Mouse (Mus musculus) liver, embryonic 13.5 days (tissue): Measurements from ENCODE around the gene Efhd2. TPM values are rescaled to one million over a fixed set of nuclear protein-coding genes. Genes with fewer than 3 reads are reported as not detected.

ENCODE experiments used
- ATAC-seq: fragments of 200-750 bp; cut with Nextera tagmentation; 2 replicates; pipeline ENCODE4 v1.8.0; 2017; ENCODE audit warnings: low read depth, mild to moderate bottlenecking, moderate number of reproducible peaks, moderate library complexity
- DNase-seq: peaks from one replicate; pipeline ENCODE4 v3.0.0; 2022
- H3K27ac ChIP-seq: fragments of 300-500 bp; sonication (generic); 2 replicates; pipeline ENCODE4 v1.5.1; 2015; ENCODE audit warnings: moderate library complexity, mild to moderate bottlenecking, inconsistent platforms
- H3K27me3 ChIP-seq: fragments of 300-500 bp; sonication (generic); 2 replicates; pipeline ENCODE4 v1.6.1; 2015; ENCODE audit warnings: mild to moderate bottlenecking, inconsistent platforms
- H3K36me3 ChIP-seq: fragments of 300-500 bp; sonication (generic); 2 replicates; pipeline ENCODE4 v1.6.1; 2015; ENCODE audit warnings: mild to moderate bottlenecking, inconsistent platforms
- H3K4me1 ChIP-seq: fragments of 300-500 bp; sonication (generic); replicated peaks from 2 replicates; pipeline ENCODE4 v1.6.1; 2015; ENCODE audit warnings: inconsistent platforms
- H3K4me2 ChIP-seq: fragments of 300-500 bp; sonication (generic); 2 replicates; pipeline ENCODE4 v1.6.1; 2015; ENCODE audit warnings: inconsistent platforms, mild to moderate bottlenecking, moderate library complexity
- H3K4me3 ChIP-seq: fragments of 300-500 bp; sonication (generic); replicated peaks from 2 replicates; pipeline ENCODE4 v1.5.1; 2015; ENCODE audit warnings: mild to moderate bottlenecking, inconsistent platforms
- H3K9ac ChIP-seq: fragments of 300-500 bp; sonication (generic); 2 replicates; pipeline ENCODE4 v1.6.1; 2015; ENCODE audit warnings: mild to moderate bottlenecking, inconsistent platforms
- H3K9me3 ChIP-seq: fragments of 300-500 bp; sonication (generic); replicated peaks from 2 replicates; pipeline ENCODE4 v1.6.1; 2016; ENCODE audit warnings: inconsistent platforms
- WGBS: fragments of 180-500 bp; shearing (Covaris S2); methylation state at CpG from one replicate; pipeline ENCODE4 v1.1.7; 2015; ENCODE audit not compliant: insufficient replicate concordance; 5-methylcytosine and 5-hydroxymethylcytosine counted together
- polyA plus RNA-seq: library from polyadenylated mRNA; unstranded; fragments of >200 nt; fragmentation: Nextera tagmentation; extraction: Ambion mirVana; gene quantifications from 2 replicates; pipeline ENCODE4 v1.2.1, GENCODE M21; 2015

Gene Efhd2
- polyA plus RNA-seq, 1 experiment from 2014 or later = 51.5 TPM

DNA sequence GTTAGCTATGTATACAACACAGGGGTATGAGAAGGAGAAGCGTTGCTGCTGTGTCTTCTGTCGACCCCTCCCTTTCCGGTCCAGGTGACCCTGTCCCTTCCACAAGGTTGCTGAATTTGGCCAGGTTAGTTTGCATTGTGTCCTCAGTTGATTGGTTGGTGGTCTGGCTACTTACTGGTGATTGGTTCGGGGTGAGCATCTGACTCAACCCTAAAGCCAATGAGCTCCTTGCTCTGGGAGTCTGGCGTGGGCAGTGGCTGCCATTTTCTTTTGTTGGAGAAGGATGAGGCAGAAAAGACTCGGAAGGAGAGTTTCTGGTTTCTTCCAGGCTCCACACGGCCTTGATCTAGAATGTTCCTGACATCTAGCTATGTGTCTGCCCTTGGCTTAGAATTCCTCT is 55.4 kb downstream of the Efhd2 start:
- Histone ChIP-seq H3K9ac (no peak overlapping the region), H3K36me3 (peaks cover 4% of the 10 kb centered on the region; the same call in 1 of the 2 replicates), H3K4me2 (no peak overlapping the region), H3K27ac (no peak overlapping the region), H3K4me3 (no peak overlapping the region), H3K27me3 (no peaks in the 10 kb centered on the region), H3K9me3 (no peaks in the 10 kb centered on the region), H3K4me1 (peaks cover 18% of the 10 kb centered on the region)
- DNase-seq (no peak), ATAC-seq (no peak)
- WGBS = 71% methylated on average over 7 of the region's 7 CpGs

DNA sequence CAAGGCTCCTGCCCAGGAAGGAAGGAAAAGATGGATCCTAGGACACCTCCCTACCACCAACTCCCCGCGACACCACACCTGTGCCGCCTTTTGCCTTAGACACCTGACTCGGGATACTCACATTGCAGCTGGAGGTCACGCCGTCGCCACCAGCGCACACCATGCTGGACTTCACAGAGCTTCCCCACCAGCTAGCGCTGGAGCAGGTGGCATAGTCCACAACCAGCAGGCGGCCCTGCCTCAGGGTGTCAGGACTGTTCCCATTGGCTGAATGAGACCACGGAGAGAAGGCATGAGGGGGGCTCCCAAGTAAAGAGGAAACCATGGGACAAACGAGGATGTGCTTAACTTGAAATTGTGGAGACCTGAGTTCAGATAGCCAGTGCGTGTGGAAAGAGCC is 55.9 kb downstream of the Efhd2 start:
- Histone ChIP-seq H3K4me3 (no peak overlapping the region), H3K36me3 (peaks cover 5% of the 10 kb centered on the region), H3K4me1 (peaks cover 15% of the 10 kb centered on the region), H3K9me3 (no peaks in the 10 kb centered on the region), H3K9ac (no peak overlapping the region), H3K27me3 (no peaks in the 10 kb centered on the region), H3K4me2 (no peak overlapping the region), H3K27ac (no peak overlapping the region)
- DNase-seq (no peak), ATAC-seq (no peak)
- WGBS = 74% methylated on average over 13 of the region's 13 CpGs

DNA sequence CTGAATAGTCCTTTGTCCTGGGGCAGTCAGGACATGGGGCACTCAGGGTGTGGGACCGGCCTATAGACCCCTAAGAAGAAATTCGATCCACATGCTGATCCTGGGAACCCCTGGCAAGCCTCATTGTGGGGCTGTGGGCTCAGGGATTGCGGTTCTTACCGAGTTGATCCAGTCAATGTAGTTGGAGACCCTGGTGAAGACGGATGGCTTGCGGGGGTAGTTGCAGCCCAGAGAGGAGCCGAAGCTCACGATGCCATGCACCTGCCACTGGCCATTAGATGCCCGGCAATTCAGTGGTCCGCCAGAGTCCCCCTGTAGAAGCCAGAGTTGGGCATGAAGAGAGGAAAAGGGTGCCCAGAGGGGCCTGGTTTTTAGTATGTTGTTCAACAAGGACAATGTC is 57.0 kb downstream of the Efhd2 start:
- no peak for ATAC-seq

DNA sequence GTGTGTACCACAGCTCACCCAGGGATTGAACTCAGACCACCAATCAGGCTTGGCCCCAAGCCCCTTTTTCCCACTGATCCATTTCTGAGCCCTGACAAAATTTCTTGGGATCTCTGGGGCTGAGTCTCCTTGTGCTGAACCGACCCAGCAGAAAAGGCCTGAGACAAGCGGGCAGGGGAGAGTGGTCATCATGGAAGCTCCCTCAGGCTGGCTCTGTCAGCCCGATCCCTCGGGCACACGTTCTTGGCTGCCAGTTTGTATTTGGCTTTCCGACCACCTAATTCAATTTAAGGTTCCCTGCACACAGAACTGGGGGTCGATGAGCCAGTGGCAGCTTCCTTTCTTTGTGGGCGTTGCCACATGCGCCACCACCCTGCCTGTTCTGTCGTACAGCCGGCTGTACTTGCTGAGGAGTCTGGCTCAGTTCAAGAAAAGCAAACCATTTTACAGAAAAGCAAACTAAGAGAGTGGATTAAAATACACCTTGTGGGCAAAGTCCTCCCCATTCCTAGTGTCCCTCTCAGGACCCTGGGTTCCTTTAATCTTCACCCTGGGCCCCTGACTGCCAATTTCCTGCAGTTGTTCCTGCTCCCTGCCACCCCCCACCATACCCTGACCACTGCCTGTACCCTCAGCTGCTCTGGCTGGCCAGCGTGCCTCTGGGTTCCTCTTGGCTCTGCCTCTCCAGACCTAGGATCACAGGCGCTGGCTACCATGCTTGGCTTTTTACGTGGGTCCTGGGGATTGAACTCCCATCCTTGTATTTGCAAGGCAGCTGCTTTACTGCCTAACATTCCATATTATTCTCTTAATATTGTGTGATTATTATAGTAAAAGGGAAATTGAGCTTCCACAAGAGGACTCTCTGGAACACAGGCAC is 57.7 kb downstream of the Efhd2 start:
- 55% methylated on average over 14 of the region's 14 CpGs for WGBS
- H3K27ac ChIP-seq = no peak overlapping the region
- no peaks in the 10 kb centered on the region for H3K4me1 ChIP-seq
- ATAC-seq = no peak
- no peaks in the 10 kb centered on the region for H3K9me3 ChIP-seq
- H3K4me3 ChIP-seq = no peak overlapping the region
- no peak overlapping the region for H3K4me2 ChIP-seq
- H3K9ac ChIP-seq = no peak overlapping the region
- H3K27me3 ChIP-seq = no peaks in the 10 kb centered on the region
- DNase-seq = no peak
- H3K36me3 ChIP-seq = peaks cover 24% of the 10 kb centered on the region

More for the DNA sequence above, 57.0 kb downstream of the Efhd2 start:
- DNase-seq = no peak
- H3K4me2 ChIP-seq = no peak overlapping the region
- H3K4me3 ChIP-seq = no peak overlapping the region
- no peak overlapping the region for H3K9ac ChIP-seq
- H3K9me3 ChIP-seq = no peaks in the 10 kb centered on the region
- H3K27ac ChIP-seq = no peak overlapping the region
- H3K36me3 ChIP-seq = peaks cover 17% of the 10 kb centered on the region
- H3K4me1 ChIP-seq = peaks cover 3% of the 10 kb centered on the region
- H3K27me3 ChIP-seq = no peaks in the 10 kb centered on the region
- 78% methylated on average over 10 of the region's 10 CpGs for WGBS

DNA sequence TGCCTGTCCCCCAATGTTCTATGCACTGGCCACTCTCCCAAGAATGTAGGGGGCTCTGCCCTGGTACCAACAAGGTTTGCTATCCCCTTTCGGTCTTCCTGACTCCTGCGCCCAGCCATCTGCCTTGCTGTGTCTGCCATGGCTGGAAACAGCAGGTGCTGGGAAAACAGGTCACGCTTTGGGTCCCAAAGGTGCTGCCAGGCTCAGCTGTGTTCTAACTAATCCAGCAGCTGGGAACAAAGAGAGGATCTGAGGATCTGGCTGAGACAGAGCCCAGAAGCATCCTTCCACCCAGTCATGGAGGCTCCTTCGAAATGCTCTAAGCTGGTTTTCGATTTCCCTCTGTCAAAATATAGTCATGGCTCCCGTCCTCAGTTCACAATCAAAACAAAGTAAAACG is 58.5 kb downstream of the Efhd2 start:
- DNase-seq = no peak
- Histone ChIP-seq H3K36me3 (peaks cover 31% of the 10 kb centered on the region), H3K4me3 (no peak overlapping the region), H3K4me1 (no peaks in the 10 kb centered on the region), H3K9ac (no peak overlapping the region), H3K4me2 (no peak overlapping the region), H3K27ac (no peak overlapping the region), H3K27me3 (no peaks in the 10 kb centered on the region), H3K9me3 (no peaks in the 10 kb centered on the region)
- 85% methylated on average over 7 of the region's 7 CpGs for WGBS
- ATAC-seq = no peak

DNA sequence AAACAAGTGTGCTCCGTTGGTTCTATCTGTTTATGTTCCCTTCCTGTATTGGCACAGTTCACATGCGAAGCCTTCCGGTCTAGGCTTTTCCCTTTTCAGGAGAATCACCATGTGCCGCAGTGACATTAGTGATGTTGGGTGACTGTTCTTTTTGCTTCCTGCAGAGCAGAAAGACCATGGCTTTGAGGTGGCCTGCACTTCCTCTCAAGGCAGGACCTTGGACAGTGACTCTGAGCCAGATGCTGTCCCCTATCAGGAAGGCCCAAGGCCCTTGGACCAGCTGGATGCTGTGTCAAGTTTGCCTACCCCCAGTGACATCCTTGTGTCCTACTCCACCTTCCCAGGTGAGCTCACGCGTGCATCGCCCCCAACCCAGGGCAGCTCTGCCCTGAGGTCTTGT is 63.3 kb downstream of the Efhd2 start:
- no peak for ATAC-seq
- no peak overlapping the region for H3K4me2 ChIP-seq
- WGBS = 88% methylated on average over 7 of the region's 7 CpGs
- no peak overlapping the region for H3K27ac ChIP-seq
- H3K27me3 ChIP-seq = no peaks in the 10 kb centered on the region
- no peaks in the 10 kb centered on the region for H3K4me1 ChIP-seq
- H3K9me3 ChIP-seq = no peaks in the 10 kb centered on the region
- H3K9ac ChIP-seq = no peak overlapping the region
- no peak overlapping the region for H3K4me3 ChIP-seq
- H3K36me3 ChIP-seq = peaks cover 80% of the 10 kb centered on the region
- no peak for DNase-seq

DNA sequence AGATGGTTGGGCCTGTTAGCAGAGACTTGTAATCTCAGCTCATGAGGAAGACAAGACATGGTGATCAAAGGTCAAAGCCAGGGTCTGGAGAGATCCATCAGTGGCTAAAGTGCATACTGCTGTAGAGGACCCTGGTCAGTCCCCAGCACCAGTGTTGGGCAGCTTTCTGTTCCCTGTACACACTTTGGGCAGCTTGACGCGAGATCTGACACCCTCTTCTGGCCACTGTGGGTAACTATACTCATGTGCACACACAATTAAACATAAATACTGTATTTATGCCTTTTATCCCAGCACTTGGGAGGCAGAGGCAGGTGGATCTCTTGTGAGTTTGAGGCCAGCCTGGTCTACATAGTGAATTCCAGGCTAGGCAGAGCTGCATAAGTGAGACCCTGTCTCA is 63.7 kb downstream of the Efhd2 start:
- 91% methylated on average over 2 of the region's 2 CpGs for WGBS
- no peaks in the 10 kb centered on the region for H3K9me3 ChIP-seq
- H3K4me2 ChIP-seq = no peak overlapping the region
- H3K4me3 ChIP-seq = no peak overlapping the region
- no peaks in the 10 kb centered on the region for H3K4me1 ChIP-seq
- H3K27me3 ChIP-seq = no peaks in the 10 kb centered on the region
- H3K9ac ChIP-seq = no peak overlapping the region
- peaks cover 84% of the 10 kb centered on the region for H3K36me3 ChIP-seq
- H3K27ac ChIP-seq = no peak overlapping the region
- DNase-seq = no peak
- no peak for ATAC-seq

DNA sequence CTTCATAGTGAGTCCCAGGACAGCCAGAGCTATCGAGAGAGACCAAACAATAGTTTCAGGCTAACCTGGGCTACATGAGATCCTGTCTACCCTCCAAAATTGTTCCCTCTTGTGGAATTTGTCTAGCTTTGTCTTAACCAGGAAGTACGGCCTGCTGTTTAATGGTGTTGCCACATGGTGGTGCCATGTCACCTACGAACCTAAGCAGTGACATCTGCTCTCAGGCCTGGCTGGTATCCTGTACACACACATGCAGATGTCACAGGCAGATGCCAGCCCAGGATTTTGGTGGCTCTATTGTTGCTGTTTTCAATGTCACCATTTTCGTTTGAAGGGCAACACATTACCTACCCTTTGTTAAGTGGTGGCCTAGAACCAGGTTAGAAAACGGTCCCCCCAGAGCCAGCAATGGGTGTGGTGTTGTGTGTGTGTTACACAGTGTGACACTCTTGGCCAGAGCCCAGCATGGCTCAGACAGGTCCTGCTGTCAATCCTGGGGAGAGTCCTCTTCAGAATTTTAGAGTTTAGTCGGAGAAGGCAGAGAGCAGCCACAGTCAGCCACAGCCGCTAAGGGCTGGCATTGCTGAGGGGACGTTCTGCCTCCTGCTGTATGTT is 64.8 kb downstream of the Efhd2 start:
- Histone ChIP-seq H3K4me1 (no peaks in the 10 kb centered on the region), H3K27ac (no peak overlapping the region), H3K4me3 (no peak overlapping the region), H3K36me3 (peaks cover 90% of the 10 kb centered on the region), H3K9ac (no peak overlapping the region), H3K4me2 (no peak overlapping the region), H3K27me3 (no peaks in the 10 kb centered on the region), H3K9me3 (no peaks in the 10 kb centered on the region)
- WGBS = 69% methylated on average over 8 of the region's 8 CpGs
- ATAC-seq (no peak), DNase-seq (no peak)

Other genes with a start within 250 kb of the Efhd2 start
- 0.91 and 1.1 TPM in 2 replicates for gene Plekhm2, start 210.0 kb downstream of the Efhd2 start, polyA plus RNA-seq
- 0.46 TPM in 1 of 2 replicates, not detected in the other for gene Rsc1a1, start 189.3 kb downstream of the Efhd2 start, polyA plus RNA-seq
- 15.0 and 19.1 TPM in 2 replicates for gene Ddi2, start 151.5 kb downstream of the Efhd2 start, polyA plus RNA-seq
- gene Agmat, start 128.2 kb downstream of the Efhd2 start, polyA plus RNA-seq = 18.4 and 18.5 TPM in 2 replicates
- gene Dnajc16, start 84.0 kb downstream of the Efhd2 start, polyA plus RNA-seq = 2.1 and 2.2 TPM in 2 replicates
- gene Casp9, start 81.3 kb downstream of the Efhd2 start, polyA plus RNA-seq = 9.1 and 11.0 TPM in 2 replicates
- gene Cela2a, start 48.8 kb downstream of the Efhd2 start, polyA plus RNA-seq = 0.18 and 0.36 TPM in 2 replicates
- gene Ctrc, start 28.6 kb downstream of the Efhd2 start, polyA plus RNA-seq = not detected in 2 replicates
- gene Fhad1, start 140.2 kb upstream of the Efhd2 start, polyA plus RNA-seq = 0.32 and 0.41 TPM in 2 replicates
- 13.5 and 16.4 TPM in 2 replicates for gene Tmem51, start 209.4 kb upstream of the Efhd2 start, polyA plus RNA-seq